Mouse (Mus musculus) 416B (cell line): ENCODE measurements at regions not wholly inside any gene's neighbourhood (a gene's known extent, or its start where the extent isn't known, plus 50 kb on each side); places are given as distances from the start of the nearest gene placed in this dataset.
A peak's percentile ranks its signal among the peaks of the same experiment; 100 is the strongest.

Experiments used
- DNase-seq: peaks from one replicate; pipeline ENCODE4 v3.0.0; 2011; ENCODE audit warnings: low read depth

GRCm38 (mm10) chr14:83747996-83748395 lies 695.4 kb upstream of the Pcdh17 start:
- no peak for DNase-seq

GRCm38 (mm10) chr14:83751876-83752275 lies 691.5 kb upstream of the Pcdh17 start:
- DNase-seq = peak; percentile 21

- DNase-seq = peak; percentile 82
Observed at GRCm38 (mm10) chr14:83752477-83752876, 690.9 kb upstream of the Pcdh17 start.
